Mouse (Mus musculus) embryo, embryonic 9.5 days (tissue): Measurements from ENCODE around the gene Fndc3b.

Source experiments
- DNase-seq: peaks from one replicate; pipeline ENCODE4 v3.0.0-alpha.2; 2017; ENCODE audit errors: extremely low spot score

The Fndc3b gene

GRCm38 (mm10) chr3:27555401-27555940 is 155.6 kb downstream of the Fndc3b start:
- no peak for DNase-seq

- DNase-seq, result no peak
These were observed 156.8 kb downstream of the Fndc3b start for GRCm38 (mm10) chr3:27554325-27554724.

- DNase-seq, result no peak
These were observed 157.3 kb downstream of the Fndc3b start for GRCm38 (mm10) chr3:27553781-27554180.

GRCm38 (mm10) chr3:27551005-27551404 is 160.1 kb downstream of the Fndc3b start:
- DNase-seq, result no peak

DNA sequence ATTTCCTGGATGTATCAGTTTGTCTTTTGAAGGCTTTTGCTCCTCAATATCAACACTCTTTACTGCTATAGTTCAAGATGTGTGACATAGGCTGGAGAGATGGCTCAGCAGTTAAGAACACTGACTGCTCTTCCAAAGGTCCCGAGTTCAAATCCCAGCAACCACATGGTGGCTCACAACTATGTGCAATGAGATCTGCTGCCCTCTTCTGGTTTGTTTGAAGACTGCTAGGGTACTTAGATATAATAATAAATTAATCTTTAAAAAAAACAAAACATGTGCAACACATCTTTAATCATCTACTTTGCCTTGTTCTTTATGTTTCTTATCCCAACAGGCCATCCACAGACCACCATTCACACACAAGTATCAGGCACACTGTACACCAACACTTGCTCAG is 160.7 kb downstream of the Fndc3b start:
- no peak for DNase-seq

DNA sequence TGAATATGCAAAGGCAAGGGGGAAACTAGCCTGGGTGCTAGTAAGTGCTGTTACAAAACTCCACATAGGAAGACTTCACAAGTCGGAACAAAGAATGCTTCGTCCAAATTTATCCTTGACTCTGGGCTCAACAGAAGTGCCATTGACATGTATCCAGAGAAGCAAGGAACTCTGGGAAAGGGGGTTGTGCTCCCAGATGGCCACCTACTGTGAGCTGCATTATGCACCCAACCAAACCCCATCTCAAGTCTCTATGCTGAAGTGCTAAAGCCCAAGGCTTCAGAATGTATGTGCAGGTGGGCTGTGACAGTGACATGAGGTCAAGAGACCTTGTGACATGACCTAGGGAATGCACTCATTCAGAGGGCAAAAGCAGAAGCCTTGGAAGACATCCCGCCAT is 165.5 kb downstream of the Fndc3b start:
- no peak for DNase-seq

DNA sequence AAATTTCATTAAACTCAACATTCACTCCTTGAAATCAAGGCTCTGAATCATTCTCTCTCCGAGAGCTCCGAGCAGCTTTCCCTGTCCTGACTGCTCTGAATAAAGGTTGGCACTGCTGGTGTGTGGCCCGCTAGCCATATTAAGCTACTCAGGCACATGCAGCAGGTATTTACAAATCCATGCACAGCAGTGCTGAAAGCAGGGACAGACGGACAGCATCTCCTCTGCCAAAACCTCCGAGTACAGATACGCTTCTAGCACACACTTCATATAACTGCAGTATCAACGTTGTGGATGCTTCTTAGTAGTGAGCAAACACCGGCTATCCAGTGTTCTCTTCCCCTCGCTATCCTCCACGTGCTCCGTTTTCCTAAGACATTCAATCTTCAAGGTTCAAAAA is 167.0 kb downstream of the Fndc3b start:
- DNase-seq, result no peak

GRCm38 (mm10) chr3:27541841-27542240 is 169.3 kb downstream of the Fndc3b start:
- DNase-seq, result no peak

- DNase-seq, result no peak
These were observed 169.9 kb downstream of the Fndc3b start for GRCm38 (mm10) chr3:27541181-27541580.

DNA sequence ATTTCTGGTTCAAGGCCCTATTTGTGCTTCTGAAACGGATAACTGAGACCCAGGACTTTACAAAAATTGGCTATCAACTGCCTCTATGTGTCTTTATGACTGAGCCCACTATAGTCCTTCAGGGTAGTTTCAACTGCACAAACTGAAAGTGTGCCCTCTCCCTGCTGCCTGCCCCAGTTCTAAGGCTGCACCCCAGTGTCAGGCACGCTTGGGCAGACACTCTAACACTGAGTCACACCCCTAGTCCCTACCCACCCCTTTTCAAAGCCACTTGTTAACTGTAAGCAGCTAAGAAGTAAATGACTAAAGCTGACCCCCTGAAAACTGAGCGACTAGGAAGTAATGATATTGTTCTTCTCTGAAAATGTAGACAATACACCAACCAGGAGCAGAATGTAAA is 176.9 kb downstream of the Fndc3b start:
- DNase-seq, result no peak

DNA sequence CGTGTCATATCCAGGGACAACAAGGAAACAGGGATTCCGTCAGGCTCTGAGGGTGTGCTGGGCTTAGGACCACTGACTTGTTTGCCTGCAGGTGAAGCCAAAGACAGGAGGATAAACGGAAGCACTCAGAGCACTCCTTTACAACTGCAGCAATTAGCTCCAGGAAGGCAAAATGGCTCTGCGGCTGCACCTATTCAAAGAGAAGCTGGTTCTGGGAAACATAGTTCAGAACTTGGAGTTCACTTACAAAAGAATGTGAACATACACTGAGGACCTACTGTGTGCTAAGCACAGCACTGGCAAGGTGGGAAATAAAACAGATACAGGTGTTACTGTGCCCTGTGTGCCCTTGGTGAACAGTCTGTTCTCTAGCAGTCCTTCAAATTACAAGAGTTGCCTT is 177.4 kb downstream of the Fndc3b start:
- DNase-seq, result no peak

GRCm38 (mm10) chr3:27531993-27532392 is 179.1 kb downstream of the Fndc3b start:
- DNase-seq, result no peak

GRCm38 (mm10) chr3:27530370-27530769 is 180.7 kb downstream of the Fndc3b start:
- DNase-seq, result no peak

GRCm38 (mm10) chr3:27529221-27530051 is 181.7 kb downstream of the Fndc3b start:
- DNase-seq, result no peak

DNA sequence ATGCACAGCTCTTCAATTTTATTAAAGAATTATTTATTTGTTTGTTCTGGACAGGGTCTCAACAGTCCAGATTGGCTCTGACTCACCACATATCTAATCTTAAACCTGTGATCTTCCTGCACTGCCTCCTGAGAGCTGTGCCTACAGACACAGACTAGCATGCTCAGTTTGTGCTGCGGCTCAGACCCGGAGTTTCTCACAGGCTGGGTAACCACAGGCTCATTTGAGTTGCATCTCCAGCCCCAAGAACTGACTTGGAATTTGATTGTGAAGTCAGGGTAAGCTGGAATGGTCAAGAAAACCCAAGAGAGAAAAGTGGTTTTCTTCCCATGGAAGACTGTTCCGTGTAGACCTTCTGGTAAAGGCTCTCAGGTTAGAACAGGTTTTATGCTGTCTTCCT is 184.1 kb downstream of the Fndc3b start:
- DNase-seq, result no peak

GRCm38 (mm10) chr3:27523176-27523936 is 187.8 kb downstream of the Fndc3b start:
- DNase-seq, result no peak

GRCm38 (mm10) chr3:27520391-27520790 is 190.7 kb downstream of the Fndc3b start:
- no peak for DNase-seq

DNA sequence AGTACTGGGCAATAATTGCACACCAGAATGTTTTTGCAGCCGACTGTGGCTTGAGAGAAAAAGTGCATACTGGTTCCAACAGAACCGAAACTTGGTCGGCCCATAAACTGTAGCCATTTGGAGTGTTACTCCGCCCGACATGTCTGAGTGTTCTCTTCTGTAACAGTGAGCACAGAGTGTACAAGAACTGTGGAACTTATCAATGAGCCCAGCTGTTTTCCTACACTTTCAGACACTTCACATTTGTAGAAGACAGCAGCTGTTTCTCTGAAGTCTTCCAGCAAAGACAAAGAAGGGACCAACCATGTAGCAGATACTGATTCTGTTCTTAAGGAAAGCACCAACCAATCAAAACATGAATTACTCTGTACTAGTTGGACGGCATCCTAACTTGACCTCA is 191.6 kb downstream of the Fndc3b start:
- no peak for DNase-seq

DNA sequence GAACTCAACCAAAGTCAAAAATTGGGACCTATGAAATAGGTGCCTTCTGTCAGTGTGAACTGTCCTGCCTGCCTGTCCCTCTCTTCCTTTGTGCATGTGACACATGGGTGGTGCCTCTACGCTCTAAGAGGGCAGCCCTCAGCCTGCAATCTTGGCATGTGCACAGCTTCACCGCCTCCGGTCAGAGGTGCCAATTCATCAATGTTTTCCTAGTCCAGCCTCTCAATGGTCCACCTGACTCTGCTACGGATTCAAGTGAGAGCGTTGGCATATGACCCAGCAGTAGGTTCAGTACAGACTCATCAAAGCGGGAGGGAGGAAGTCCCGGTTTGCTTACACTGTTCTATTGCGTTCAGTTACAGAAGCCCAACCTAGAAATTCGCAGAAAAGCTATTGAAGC is 192.2 kb downstream of the Fndc3b start:
- no peak for DNase-seq

DNA sequence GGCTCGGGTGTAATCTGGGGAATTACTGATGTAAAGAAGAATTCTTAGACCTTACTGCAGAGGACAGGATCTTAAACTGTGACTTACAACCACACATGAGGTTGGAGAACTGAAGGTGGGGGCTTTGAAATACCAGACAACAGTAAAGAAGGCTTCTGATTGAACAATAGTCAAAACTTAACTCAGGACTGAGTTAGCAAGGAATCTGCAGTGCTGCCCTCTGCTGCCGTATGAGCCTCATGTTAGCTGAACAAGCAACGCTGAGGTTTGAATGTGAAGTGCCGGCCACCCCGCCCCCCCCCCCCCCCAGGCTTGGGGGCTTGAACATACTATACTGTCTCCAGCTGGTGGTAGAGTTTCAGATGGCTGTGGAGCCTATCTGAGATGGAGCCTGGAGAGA is 194.6 kb downstream of the Fndc3b start:
- no peak for DNase-seq

DNA sequence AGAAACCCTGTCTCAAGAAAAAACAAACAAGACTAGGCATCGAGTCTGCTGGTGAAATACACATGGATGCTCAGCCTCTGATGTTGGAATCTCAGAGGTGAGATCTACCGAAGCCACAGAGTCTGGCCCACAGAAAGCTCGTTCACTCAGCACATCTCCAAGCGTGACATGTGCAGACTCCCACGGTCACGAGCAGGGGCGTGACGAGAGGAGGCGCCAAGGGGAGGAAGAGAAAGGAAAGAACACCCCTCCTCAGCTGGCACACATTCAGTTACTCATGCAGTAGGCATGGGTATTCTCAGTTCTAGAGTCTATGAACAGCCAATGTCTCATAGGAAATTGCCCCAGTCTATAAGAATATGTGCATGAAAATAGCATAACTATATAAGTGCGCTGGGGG is 199.3 kb downstream of the Fndc3b start:
- no peak for DNase-seq

- no peak for DNase-seq
These were observed 204.2 kb downstream of the Fndc3b start for GRCm38 (mm10) chr3:27506886-27507285.

GRCm38 (mm10) chr3:27505582-27505981 is 205.5 kb downstream of the Fndc3b start:
- DNase-seq, result no peak
